Mouse (Mus musculus) E14TG2a.4 (cell line): ENCODE data around the gene Cwh43.

ENCODE experiments used
- H3K27me3 ChIP-seq: 2 replicates; pipeline ENCODE4 v1.6.1; 2014; ENCODE audit warnings: low read length, control low read depth; ENCODE audit not compliant: insufficient read depth
- H3K36me3 ChIP-seq: 2 replicates; pipeline ENCODE4 v1.6.1; 2014; ENCODE audit warnings: low read length, control low read depth; ENCODE audit not compliant: insufficient read depth
- H3K4me1 ChIP-seq: replicated peaks from 2 replicates; pipeline ENCODE4 v1.6.1; 2014; ENCODE audit warnings: low read depth, low read length, control low read depth
- H3K4me3 ChIP-seq: replicated peaks from 2 replicates; pipeline ENCODE4 v1.5.1; 2014; ENCODE audit warnings: mild to moderate bottlenecking, low read length
- H3K9me3 ChIP-seq: 2 replicates; pipeline ENCODE4 v1.6.1; 2014; ENCODE audit warnings: low read length, control low read depth
- CTCF ChIP-seq: conservative IDR thresholded peaks from 2 replicates; pipeline ENCODE4 v1.5.1; 2014; ENCODE audit warnings: low read length
- NANOG ChIP-seq: IDR thresholded peaks from 2 replicates; pipeline ENCODE4 v1.6.1; 2014; ENCODE audit warnings: borderline replicate concordance, low read length, mixed read lengths
- POU5F1 ChIP-seq: IDR thresholded peaks from 2 replicates; pipeline ENCODE4 v1.6.1; 2014; ENCODE audit warnings: low read length, borderline replicate concordance

The Cwh43 gene

DNA sequence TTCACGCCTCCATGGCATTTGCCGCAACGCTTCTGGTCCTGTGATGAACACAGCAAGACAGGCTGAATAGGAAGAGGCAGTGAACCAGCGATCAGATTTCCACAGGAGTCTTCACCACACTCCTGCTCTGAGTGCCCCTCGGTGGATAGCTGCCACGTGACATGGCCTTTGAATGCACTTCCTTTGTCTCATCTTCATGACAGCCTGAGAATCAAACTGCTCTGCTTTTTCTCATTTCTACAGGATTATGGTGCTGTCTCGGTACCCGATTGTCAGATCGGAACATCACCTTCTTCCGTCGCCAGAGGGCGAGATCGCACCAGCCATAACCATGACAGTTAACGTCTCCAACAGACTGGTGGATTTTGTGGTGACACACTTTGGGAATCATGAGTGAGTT lies 25.7 kb downstream of the Cwh43 start:
- Histone ChIP-seq H3K4me1 (no peaks in the 10 kb centered on the region), H3K9me3 (no peaks in the 10 kb centered on the region), H3K36me3 (no peaks in the 10 kb centered on the region), H3K27me3 (no peaks in the 10 kb centered on the region), H3K4me3 (no peak overlapping the region)
- TF ChIP-seq NANOG (no peak), CTCF (peak; percentile 43), POU5F1 (no peak)

DNA sequence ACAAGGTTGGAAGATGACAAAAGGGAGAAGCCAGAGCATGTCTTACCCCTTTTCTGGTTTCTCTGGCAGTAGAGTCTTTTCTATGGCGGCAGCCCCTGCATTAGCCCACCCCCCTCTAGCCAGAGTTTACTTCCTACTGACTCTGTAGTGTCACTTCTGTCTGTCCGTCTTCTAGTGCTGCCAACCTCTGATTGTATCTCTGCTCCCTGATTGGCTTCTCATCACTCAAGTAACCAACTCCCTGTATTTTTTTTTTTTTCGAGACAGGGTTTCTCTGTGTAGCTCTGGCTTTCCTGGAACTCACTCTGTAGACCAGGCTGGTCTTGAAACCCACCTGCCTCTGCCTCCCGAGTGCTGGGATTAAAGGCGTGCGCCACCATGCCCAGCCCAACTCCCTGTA lies 26.9 kb downstream of the Cwh43 start:
- Histone ChIP-seq H3K4me3 (no peak overlapping the region), H3K9me3 (no peaks in the 10 kb centered on the region), H3K4me1 (no peaks in the 10 kb centered on the region), H3K36me3 (no peaks in the 10 kb centered on the region), H3K27me3 (no peaks in the 10 kb centered on the region)
- TF ChIP-seq CTCF (no peak), NANOG (no peak), POU5F1 (no peak)

DNA sequence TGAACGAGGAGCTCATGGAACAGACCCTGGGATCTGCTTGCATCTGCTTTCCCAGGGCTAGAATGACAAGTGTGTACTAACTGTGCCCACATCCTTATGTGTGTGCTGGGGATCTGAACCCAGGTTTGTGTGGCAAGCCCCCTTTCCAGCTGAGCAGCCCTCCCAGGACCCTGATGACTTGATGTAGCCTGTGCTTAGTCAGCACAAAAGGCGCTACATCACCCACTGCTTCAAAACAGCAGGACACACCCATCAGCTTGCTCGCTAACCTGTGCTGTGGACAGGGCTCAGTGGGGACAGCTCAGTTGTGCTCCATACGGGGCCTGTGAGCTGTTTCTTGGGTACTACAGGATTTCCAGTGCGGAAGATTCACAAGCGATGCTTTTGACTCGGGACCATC lies 28.9 kb downstream of the Cwh43 start:
- Histone ChIP-seq H3K4me3 (no peak overlapping the region), H3K9me3 (no peaks in the 10 kb centered on the region), H3K4me1 (no peaks in the 10 kb centered on the region), H3K36me3 (no peaks in the 10 kb centered on the region), H3K27me3 (no peaks in the 10 kb centered on the region)
- TF ChIP-seq NANOG (no peak), POU5F1 (no peak), CTCF (no peak)

DNA sequence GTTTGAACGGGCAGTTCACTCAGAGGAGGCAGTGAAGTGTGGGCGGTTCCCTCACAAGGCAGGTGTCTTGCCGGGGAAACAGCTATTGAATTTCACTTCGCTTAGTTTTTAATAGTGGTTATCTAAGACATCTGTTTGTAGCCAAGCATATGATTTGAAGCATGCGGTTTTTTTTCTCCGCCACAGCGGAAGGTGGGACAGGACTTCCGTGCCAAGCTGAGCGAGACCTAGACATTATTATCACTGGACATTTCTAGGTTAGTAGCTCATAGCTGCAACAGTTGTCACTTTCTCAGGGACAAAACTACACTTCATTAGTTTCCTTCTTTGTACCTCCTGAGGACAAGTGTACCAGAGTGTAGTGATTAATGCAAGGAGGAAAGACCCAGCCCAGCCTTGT lies 36.3 kb downstream of the Cwh43 start:
- 0 out of 2 replicates have a peak, but pooled peaks cover 4% of the 10 kb centered on the region for H3K4me1 ChIP-seq
- H3K36me3 ChIP-seq = no peaks in the 10 kb centered on the region
- H3K4me3 ChIP-seq = no peak overlapping the region
- TF ChIP-seq NANOG (no peak), CTCF (no peak), POU5F1 (no peak)
- peaks cover 7% of the 10 kb centered on the region; the same call in 1 of the 2 replicates for H3K27me3 ChIP-seq
- no peaks in the 10 kb centered on the region for H3K9me3 ChIP-seq

DNA sequence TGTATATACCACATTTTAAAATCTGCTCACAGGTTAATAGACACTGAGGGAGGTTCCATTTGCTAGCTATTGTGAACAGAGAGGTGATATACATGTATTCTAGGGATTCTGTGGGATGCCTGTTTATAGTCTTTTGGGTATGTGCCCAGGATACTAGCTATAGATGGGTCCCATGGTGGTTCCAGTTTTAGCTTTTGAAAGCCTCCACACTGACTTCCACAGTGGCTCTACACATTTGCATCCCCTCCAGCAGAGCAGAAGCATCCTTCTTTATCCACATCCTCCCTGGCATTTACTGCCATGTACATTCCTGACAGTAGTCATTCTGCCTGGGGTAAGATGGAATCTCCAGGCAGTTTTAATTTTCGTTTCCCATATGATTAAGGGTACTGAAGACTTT lies 44.4 kb downstream of the Cwh43 start:
- Histone ChIP-seq H3K4me1 (no peaks in the 10 kb centered on the region), H3K36me3 (no peaks in the 10 kb centered on the region), H3K27me3 (no peaks in the 10 kb centered on the region), H3K9me3 (no peaks in the 10 kb centered on the region), H3K4me3 (no peak overlapping the region)
- no peak for TF ChIP-seq NANOG
- no peak for TF ChIP-seq POU5F1
- no peak for TF ChIP-seq CTCF

DNA sequence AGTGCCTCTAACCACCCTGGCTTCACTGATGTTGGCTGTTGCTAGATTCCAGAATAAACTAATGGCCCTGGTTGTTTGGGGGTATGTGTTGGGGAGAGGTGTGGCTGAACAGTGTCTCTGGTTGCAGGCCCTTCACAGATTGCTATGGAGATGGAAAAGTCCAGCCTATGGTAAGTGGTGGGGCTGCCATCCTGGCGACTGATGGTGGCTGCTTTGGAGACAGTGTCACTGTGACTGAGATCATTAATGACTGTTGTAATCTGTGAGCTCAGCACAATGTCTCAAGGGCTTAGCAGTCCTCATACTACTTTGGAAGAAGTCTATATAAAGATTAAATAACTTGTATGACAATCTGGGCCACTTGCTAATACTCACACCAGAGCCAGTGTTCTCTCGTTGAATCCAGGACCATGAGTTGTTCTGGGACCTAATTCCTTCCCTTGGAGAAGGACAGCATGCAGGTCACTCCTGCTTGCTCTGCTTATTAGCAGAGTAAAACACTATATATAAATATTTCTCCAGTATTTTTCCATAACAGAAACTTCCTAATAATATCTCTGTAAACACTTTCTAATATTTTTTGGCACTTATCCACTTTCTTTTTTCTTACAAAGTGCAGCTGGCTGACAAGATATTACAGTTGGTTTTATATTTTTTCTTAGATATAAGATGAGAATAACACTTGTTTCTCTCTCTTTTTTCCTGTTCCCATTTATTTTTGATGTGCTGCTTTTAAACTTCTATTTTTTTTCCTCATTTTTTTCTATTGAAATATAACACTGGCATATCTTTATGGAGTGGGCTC lies 48.8 kb downstream of the Cwh43 start:
- no peak overlapping the region for H3K4me3 ChIP-seq
- H3K36me3 ChIP-seq = no peaks in the 10 kb centered on the region
- peaks cover 18% of the 10 kb centered on the region for H3K9me3 ChIP-seq
- no peak for TF ChIP-seq CTCF
- TF ChIP-seq POU5F1 = no peak
- TF ChIP-seq NANOG = no peak
- no peaks in the 10 kb centered on the region for H3K4me1 ChIP-seq
- H3K27me3 ChIP-seq = no peaks in the 10 kb centered on the region

DNA sequence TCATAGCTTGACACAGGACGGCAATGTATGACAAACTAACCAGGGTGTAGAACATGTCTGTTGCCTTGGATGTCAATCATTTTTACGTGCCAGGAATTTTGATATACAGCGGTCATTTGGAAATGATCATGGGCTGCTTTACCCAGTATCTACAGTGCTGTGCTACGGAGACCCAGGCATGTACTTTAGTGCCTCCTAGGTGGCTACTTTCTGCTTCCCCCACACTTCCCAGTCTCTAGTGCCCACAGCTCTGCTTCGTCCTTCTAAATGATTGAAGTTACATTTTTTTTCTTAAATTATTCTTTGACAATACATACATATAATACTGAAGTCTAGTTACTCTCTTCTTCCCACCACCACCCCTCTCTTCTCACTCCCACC lies 49.4 kb downstream of the Cwh43 start:
- H3K27me3 ChIP-seq = no peaks in the 10 kb centered on the region
- peaks cover 18% of the 10 kb centered on the region for H3K9me3 ChIP-seq
- no peaks in the 10 kb centered on the region for H3K36me3 ChIP-seq
- TF ChIP-seq POU5F1 = no peak
- no peak for TF ChIP-seq CTCF
- no peak for TF ChIP-seq NANOG
- H3K4me1 ChIP-seq = no peaks in the 10 kb centered on the region
- no peak overlapping the region for H3K4me3 ChIP-seq

DNA sequence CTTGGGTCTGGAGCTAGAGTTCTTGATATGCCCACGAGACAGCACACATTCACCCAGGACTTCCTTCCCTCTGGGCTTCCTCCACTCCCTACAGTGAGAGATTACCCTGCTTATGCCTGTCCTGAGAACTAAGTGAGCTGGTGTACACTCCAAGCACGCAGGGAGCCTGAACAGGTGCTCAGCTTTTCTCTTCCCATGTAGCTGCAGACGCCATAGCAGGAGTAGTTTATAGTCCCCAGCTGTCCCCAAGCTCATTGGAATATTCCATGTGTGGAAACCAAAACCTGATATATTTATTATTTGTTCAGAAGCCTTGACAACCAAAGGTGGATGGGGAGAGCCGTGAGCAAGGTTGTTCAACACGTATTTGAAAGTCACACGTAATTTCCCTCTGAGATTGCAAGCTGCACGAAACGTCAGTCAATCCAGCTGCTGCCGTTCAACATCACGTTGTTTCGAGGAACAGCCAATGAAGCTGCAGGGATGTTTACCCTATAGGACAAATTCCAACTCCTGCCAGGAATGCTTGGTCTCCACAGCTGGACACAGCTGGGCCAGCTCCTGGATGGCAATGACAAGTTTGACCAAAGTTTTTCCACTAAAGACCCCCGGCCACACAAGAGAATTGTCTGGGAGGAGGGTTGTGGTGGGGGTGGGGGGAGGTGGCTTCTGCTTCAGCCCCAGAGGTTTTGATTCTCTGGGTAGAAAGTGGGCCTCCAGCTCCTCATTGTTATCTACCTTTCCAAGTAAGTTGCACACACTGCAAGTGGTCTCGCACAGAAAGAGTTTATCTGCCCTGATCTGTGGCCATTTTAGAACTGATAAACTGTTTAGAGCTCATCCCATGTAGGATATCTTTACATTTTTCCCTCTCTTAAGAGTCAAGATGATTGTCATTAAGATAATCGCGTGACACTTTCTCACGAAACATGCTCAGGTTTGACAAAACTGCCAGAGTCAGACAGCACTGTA lies 62.9 kb downstream of the Cwh43 start:
- H3K4me3 ChIP-seq = no peak overlapping the region

More for the DNA sequence above, 62.9 kb downstream of the Cwh43 start:
- H3K9me3 ChIP-seq = peaks cover 28% of the 10 kb centered on the region
- no peak for TF ChIP-seq NANOG
- TF ChIP-seq POU5F1 = no peak
- TF ChIP-seq CTCF = no peak
- no peaks in the 10 kb centered on the region for H3K27me3 ChIP-seq
- no peaks in the 10 kb centered on the region; the same call in 1 of the 2 replicates for H3K36me3 ChIP-seq
- H3K4me1 ChIP-seq = no peaks in the 10 kb centered on the region
